Mouse (Mus musculus): ENCODE data around the gene Aqp6. TPM values are rescaled to one million over a fixed set of nuclear protein-coding genes. Genes with fewer than 3 reads are reported as not detected.

Aqp6 gene
- polyA plus RNA-seq, 1 experiment from 2014 or later: not detected

DNA sequence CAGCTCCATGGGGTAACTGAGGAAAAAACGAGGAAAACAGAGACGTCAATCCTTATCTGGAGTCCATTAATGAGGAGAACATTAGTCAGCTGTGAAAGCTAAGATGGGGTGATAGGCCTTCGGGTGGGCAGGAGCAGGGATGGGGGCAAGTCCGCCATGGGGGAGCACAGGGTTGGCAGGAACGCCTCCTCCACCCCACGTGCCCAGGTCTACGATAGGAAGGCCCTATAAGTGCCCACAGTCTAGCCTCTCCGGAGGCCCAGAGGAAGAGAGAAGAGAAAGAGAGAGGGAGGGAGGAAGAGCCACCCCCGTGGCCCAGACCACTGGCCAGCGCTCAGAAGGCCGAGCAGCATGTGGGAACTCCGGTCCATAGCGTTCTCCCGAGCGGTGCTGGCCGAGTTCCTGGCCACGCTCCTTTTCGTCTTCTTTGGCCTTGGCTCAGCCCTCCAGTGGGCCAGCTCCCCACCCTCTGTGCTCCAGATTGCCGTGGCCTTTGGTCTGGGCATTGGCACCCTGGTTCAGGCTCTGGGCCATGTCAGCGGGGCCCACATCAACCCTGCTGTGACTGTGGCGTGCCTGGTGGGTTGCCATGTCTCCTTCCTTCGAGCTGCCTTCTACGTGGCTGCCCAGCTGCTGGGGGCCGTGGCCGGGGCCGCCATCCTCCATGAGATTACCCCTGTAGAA lies 22.3 kb upstream of the Aqp6 start, which contains the start of gene Aqp2:
Aqp2 (plus strand) TSS at position 254 of the 684 bp plus-strand sequence.
- peaks cover 73% of the 10 kb centered on the region for H3K27me3 ChIP-seq (ENCODE audit: control insufficient read depth, insufficient read depth, low read length)
- H3K36me3 ChIP-seq (ENCODE audit: control insufficient read depth, insufficient read depth, low read length): no peaks in the 10 kb centered on the region
- peaks cover 3 to 4% of the 10 kb centered on the region in 2 experiments; a peak in 3 of 4 replicates for H3K4me1 ChIP-seq (ENCODE audit: control insufficient read depth in 2 of 2, insufficient read depth in 2 of 2, low read length in 2 of 2)
- H3K9ac ChIP-seq (ENCODE audit: low read length): no peak within 1 kb of the TSS
- H3K4me2 ChIP-seq (ENCODE audit: low read length): no peak within 1 kb of the TSS
- WGBS: 68% methylated on average over 26 of the region's 26 CpGs
- H3K27ac ChIP-seq (replicated peaks in 1 of 2; ENCODE audit: control insufficient read depth in 1 of 2, insufficient read depth in 1 of 2, low read depth in 2 of 2, low read length in 2 of 2): no peak within 1 kb of the TSS
- no peak within 1 kb of the TSS for H3K4me3 ChIP-seq (ENCODE audit: control insufficient read depth in 1 of 2, insufficient read depth in 1 of 2, low read depth in 1 of 2, low read length in 2 of 2)
- no peaks in the 10 kb centered on the region for H3K9me3 ChIP-seq (ENCODE audit: control insufficient read depth, low read length)
- ATAC-seq (ENCODE audit: insufficient number of reproducible peaks, insufficient read depth, low FRiP score, low read depth): no peak

DNA sequence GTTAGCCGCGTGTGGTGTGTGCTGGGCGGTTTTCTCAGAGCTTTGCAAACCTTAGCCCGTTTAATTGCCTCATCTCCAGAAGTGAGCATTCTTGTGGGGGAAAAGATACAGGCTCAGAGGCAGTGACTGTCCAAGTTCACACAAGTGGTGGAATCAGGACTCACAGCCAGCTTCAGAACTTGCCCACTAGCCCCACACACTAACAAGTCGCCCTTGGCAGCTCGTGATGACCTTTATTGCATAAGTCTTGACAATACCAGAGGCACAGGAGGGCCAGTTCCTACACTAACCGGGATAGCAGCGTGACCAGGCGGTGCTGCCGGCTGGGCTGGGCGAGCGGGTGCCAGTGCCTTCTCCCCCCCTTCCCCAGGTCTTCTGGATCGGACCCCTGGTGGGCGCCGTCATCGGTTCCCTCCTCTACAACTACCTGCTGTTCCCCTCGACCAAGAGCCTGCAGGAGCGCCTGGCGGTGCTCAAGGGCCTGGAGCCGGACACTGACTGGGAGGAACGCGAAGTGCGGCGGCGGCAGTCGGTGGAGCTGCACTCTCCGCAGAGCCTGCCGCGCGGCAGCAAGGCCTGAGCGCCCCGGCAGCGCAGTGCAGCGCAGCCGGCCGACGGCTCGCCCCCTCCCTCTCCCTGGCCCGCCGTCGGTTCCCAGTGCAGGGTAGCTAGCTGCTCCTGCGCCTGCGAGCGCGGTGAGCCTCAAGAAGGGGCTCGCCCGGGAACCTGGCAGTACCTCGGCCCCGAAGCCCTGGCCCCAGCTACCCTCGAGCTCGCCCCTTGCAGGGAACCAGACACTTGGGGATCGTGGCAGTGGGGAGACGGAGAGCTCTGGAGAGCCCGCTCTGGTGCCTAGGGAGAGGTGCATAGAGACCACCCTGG lies 17.5 kb upstream of the Aqp6 start:
- WGBS: 4% methylated on average over 53 of the region's 54 CpGs
- 0 out of 2 replicates have a peak, but pooled peaks have one; percentile 13 for ATAC-seq (ENCODE audit: insufficient number of reproducible peaks, insufficient read depth, low FRiP score, low read depth)
- no peaks in the 10 kb centered on the region for H3K36me3 ChIP-seq (ENCODE audit: control insufficient read depth, insufficient read depth, low read length)
- no peaks in the 10 kb centered on the region for H3K9me3 ChIP-seq (ENCODE audit: control insufficient read depth, low read length)
- H3K27me3 ChIP-seq (ENCODE audit: control insufficient read depth, insufficient read depth, low read length): peaks cover 97% of the 10 kb centered on the region
- peak overlapping the region; percentile 12 to 39 for H3K4me3 ChIP-seq (ENCODE audit: control insufficient read depth in 1 of 2, insufficient read depth in 1 of 2, low read depth in 1 of 2, low read length in 2 of 2)
- H3K9ac ChIP-seq (ENCODE audit: low read length): peak overlapping the region; percentile 36; the same call in 1 of the 2 replicates
- H3K4me1 ChIP-seq (ENCODE audit: control insufficient read depth in 2 of 2, insufficient read depth in 2 of 2, low read length in 2 of 2): peaks cover 12 to 14% of the 10 kb centered on the region in 2 experiments
- no peak overlapping the region for H3K27ac ChIP-seq (replicated peaks in 1 of 2; ENCODE audit: control insufficient read depth in 1 of 2, insufficient read depth in 1 of 2, low read depth in 2 of 2, low read length in 2 of 2)
- peak overlapping the region; percentile 69 for H3K4me2 ChIP-seq (ENCODE audit: low read length)

DNA sequence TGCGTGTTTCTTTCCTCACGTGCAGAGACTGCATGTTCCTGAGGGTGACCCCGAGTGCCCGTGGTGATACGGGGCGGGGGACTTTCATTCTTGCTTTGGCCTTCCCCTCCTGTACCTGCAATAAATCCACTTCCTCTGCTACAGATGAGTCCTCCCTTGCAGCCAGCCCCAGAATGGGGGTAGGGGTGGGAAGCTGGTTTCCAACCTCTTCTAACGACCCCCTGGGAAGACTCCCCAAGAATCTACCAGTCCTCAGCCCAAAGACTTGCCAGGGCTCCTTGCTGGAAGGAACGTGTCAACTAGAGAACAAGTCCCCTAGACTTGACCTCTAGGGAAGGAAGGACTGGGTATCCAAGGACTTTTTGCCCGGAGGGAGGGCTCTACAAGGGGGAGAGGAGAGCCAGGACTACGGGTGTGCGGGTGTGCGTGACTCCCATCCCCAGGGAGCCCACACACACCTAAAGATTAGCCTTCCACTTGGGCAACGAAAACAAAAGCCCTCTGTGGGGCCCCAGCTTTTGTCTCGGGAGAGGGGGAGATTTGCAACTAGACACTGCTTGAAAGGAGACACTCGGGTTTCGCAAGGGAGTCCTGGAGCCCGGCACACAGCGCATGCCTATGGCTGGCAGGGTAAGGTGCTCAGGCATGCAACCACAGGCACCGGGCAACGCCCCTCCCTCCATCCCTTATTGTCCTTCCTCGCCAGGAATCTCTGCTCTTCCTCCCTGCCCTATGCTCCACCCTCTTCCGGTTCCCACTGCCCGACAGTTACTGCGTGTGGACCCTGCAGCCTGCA lies 16.6 kb upstream of the Aqp6 start:
- 2% methylated on average over 24 of the region's 24 CpGs for WGBS
- peak overlapping the region; percentile 69 for H3K4me2 ChIP-seq (ENCODE audit: low read length)
- ATAC-seq (ENCODE audit: insufficient number of reproducible peaks, insufficient read depth, low FRiP score, low read depth): no peak
- peak overlapping the region; percentile 36; the same call in 1 of the 2 replicates for H3K9ac ChIP-seq (ENCODE audit: low read length)
- no peak overlapping the region for H3K27ac ChIP-seq (replicated peaks in 1 of 2; ENCODE audit: control insufficient read depth in 1 of 2, insufficient read depth in 1 of 2, low read depth in 2 of 2, low read length in 2 of 2)
- H3K9me3 ChIP-seq (ENCODE audit: control insufficient read depth, low read length): no peaks in the 10 kb centered on the region
- no peaks in the 10 kb centered on the region for H3K36me3 ChIP-seq (ENCODE audit: control insufficient read depth, insufficient read depth, low read length)
- H3K4me3 ChIP-seq (ENCODE audit: control insufficient read depth in 1 of 2, insufficient read depth in 1 of 2, low read depth in 1 of 2, low read length in 2 of 2): peak overlapping the region; percentile 10 to 39; a peak in 3 of 4 replicates
- H3K27me3 ChIP-seq (ENCODE audit: control insufficient read depth, insufficient read depth, low read length): peaks cover 97% of the 10 kb centered on the region
- H3K4me1 ChIP-seq (ENCODE audit: control insufficient read depth in 2 of 2, insufficient read depth in 2 of 2, low read length in 2 of 2): peaks cover 12 to 14% of the 10 kb centered on the region in 2 experiments

- Histone ChIP-seq H3K9me3 (ENCODE audit: control insufficient read depth, low read length) (no peaks in the 10 kb centered on the region), H3K36me3 (ENCODE audit: control insufficient read depth, insufficient read depth, low read length) (no peaks in the 10 kb centered on the region), H3K4me1 (ENCODE audit: control insufficient read depth in 2 of 2, insufficient read depth in 2 of 2, low read length in 2 of 2) (peaks cover 12 to 18% of the 10 kb centered on the region in 2 experiments), H3K27ac (replicated peaks in 1 of 2; ENCODE audit: control insufficient read depth in 1 of 2, insufficient read depth in 1 of 2, low read depth in 2 of 2, low read length in 2 of 2) (no peak overlapping the region), H3K4me2 (ENCODE audit: low read length) (no peak overlapping the region), H3K27me3 (ENCODE audit: control insufficient read depth, insufficient read depth, low read length) (peaks cover 97% of the 10 kb centered on the region), H3K4me3 (ENCODE audit: control insufficient read depth in 1 of 2, insufficient read depth in 1 of 2, low read depth in 1 of 2, low read length in 2 of 2) (no peak overlapping the region), H3K9ac (ENCODE audit: low read length) (no peak overlapping the region)
- ATAC-seq (ENCODE audit: insufficient number of reproducible peaks, insufficient read depth, low FRiP score, low read depth): no peak
- 52% methylated on average over 6 of the region's 6 CpGs for WGBS
Observed at GRCm38 (mm10) chr15:99585741-99586140, 15.5 kb upstream of the Aqp6 start.

DNA sequence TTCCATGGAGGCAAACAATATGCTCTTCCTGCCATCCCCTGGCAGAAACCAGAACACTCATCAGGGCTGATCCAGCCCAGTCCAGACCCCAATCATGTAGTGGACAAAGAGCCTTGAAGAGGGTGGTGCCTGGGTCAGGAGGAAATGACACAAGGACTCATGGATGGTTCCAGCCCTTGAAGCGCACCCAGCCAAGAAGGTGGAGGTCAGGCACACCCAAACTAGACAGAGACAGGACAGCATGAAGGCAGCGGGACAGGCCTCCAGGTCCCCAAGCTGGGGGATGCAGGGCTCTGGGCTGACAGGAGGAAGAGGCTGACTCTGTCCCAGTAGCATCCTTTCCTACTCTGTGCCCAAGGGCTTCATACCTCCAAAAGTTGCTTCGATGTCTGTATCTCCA lies 14.7 kb upstream of the Aqp6 start:
- Histone ChIP-seq H3K4me1 (ENCODE audit: control insufficient read depth in 2 of 2, insufficient read depth in 2 of 2, low read length in 2 of 2) (peaks cover 12 to 21% of the 10 kb centered on the region in 2 experiments), H3K27me3 (ENCODE audit: control insufficient read depth, insufficient read depth, low read length) (peaks cover 97% of the 10 kb centered on the region), H3K27ac (replicated peaks in 1 of 2; ENCODE audit: control insufficient read depth in 1 of 2, insufficient read depth in 1 of 2, low read depth in 2 of 2, low read length in 2 of 2) (no peak overlapping the region), H3K9ac (ENCODE audit: low read length) (no peak overlapping the region), H3K9me3 (ENCODE audit: control insufficient read depth, low read length) (no peaks in the 10 kb centered on the region), H3K36me3 (ENCODE audit: control insufficient read depth, insufficient read depth, low read length) (no peaks in the 10 kb centered on the region), H3K4me2 (ENCODE audit: low read length) (no peak overlapping the region), H3K4me3 (ENCODE audit: control insufficient read depth in 1 of 2, insufficient read depth in 1 of 2, low read depth in 1 of 2, low read length in 2 of 2) (no peak overlapping the region)
- WGBS: 86% methylated on average over 3 of the region's 3 CpGs
- ATAC-seq (ENCODE audit: insufficient number of reproducible peaks, insufficient read depth, low FRiP score, low read depth): no peak

GRCm38 (mm10) chr15:99589237-99589636 lies 12.0 kb upstream of the Aqp6 start:
- WGBS: 7% methylated on average over 9 of the region's 9 CpGs
- Histone ChIP-seq H3K27ac (replicated peaks in 1 of 2; ENCODE audit: control insufficient read depth in 1 of 2, insufficient read depth in 1 of 2, low read depth in 2 of 2, low read length in 2 of 2) (no peak overlapping the region), H3K4me3 (ENCODE audit: control insufficient read depth in 1 of 2, insufficient read depth in 1 of 2, low read depth in 1 of 2, low read length in 2 of 2) (no peak overlapping the region), H3K4me1 (ENCODE audit: control insufficient read depth in 2 of 2, insufficient read depth in 2 of 2, low read length in 2 of 2) (peaks cover 8 to 14% of the 10 kb centered on the region in 2 experiments), H3K36me3 (ENCODE audit: control insufficient read depth, insufficient read depth, low read length) (no peaks in the 10 kb centered on the region), H3K9ac (ENCODE audit: low read length) (no peak overlapping the region), H3K4me2 (ENCODE audit: low read length) (no peak overlapping the region), H3K27me3 (ENCODE audit: control insufficient read depth, insufficient read depth, low read length) (peaks cover 100% of the 10 kb centered on the region), H3K9me3 (ENCODE audit: control insufficient read depth, low read length) (no peaks in the 10 kb centered on the region)
- no peak for ATAC-seq (ENCODE audit: insufficient number of reproducible peaks, insufficient read depth, low FRiP score, low read depth)

GRCm38 (mm10) chr15:99589704-99590103 lies 11.5 kb upstream of the Aqp6 start:
- Histone ChIP-seq H3K4me3 (ENCODE audit: control insufficient read depth in 1 of 2, insufficient read depth in 1 of 2, low read depth in 1 of 2, low read length in 2 of 2) (no peak overlapping the region), H3K27me3 (ENCODE audit: control insufficient read depth, insufficient read depth, low read length) (peaks cover 100% of the 10 kb centered on the region), H3K36me3 (ENCODE audit: control insufficient read depth, insufficient read depth, low read length) (no peaks in the 10 kb centered on the region), H3K9me3 (ENCODE audit: control insufficient read depth, low read length) (no peaks in the 10 kb centered on the region), H3K4me2 (ENCODE audit: low read length) (no peak overlapping the region), H3K27ac (replicated peaks in 1 of 2; ENCODE audit: control insufficient read depth in 1 of 2, insufficient read depth in 1 of 2, low read depth in 2 of 2, low read length in 2 of 2) (no peak overlapping the region), H3K9ac (ENCODE audit: low read length) (no peak overlapping the region), H3K4me1 (ENCODE audit: control insufficient read depth in 2 of 2, insufficient read depth in 2 of 2, low read length in 2 of 2) (peaks cover 3 to 10% of the 10 kb centered on the region in 2 experiments)
- WGBS: 21% methylated on average over 7 of the region's 7 CpGs
- ATAC-seq (ENCODE audit: insufficient number of reproducible peaks, insufficient read depth, low FRiP score, low read depth): no peak

All from heart, embryonic 14.5 days (tissue).